Mouse (Mus musculus): ENCODE results near the gene Kptn.

GRCm38 (mm10) chr7:16104611-16105388, 14.9 kb upstream of the Kptn start:
- TF ChIP-seq CTCF (IDR thresholded peaks at IDR 0.05; ENCODE audit: extremely low read depth, insufficient read depth, insufficient read length, insufficient replicate concordance) (no peak), POLR2A (IDR thresholded peaks at IDR 0.05; ENCODE audit: low read depth, low read length) (no peak)

Measured in spleen, adult 2 months (tissue).